Mouse (Mus musculus) cerebellum, adult 2 months (tissue): Measurements from ENCODE around the gene Kalrn. TPM values are rescaled to one million over a fixed set of nuclear protein-coding genes. Genes with fewer than 3 reads are reported as not detected.
A peak's percentile ranks its signal among the peaks of the same experiment; 100 is the strongest.

ENCODE experiments used
- DNase-seq, 2 experiments: peaks; one replicate each; pipeline ENCODE4 v3.0.0; 2021
- H3K27ac ChIP-seq: fragments of 200-500 bp; 2 replicates; pipeline ENCODE4 v1.5.1; 2012; ENCODE audit warnings: low read length, control low read depth, inconsistent platforms; ENCODE audit not compliant: insufficient read depth
- H3K27me3 ChIP-seq: fragments of 200-500 bp; 2 replicates; pipeline ENCODE4 v1.6.1; 2012; ENCODE audit warnings: inconsistent platforms, mild to moderate bottlenecking, low read length, moderate library complexity; ENCODE audit not compliant: control insufficient read depth, insufficient read depth
- H3K4me1 ChIP-seq: fragments of 200-500 bp; 2 replicates; pipeline ENCODE4 v1.6.1; 2011; ENCODE audit warnings: low read length; ENCODE audit not compliant: control insufficient read depth, insufficient read depth
- H3K4me3 ChIP-seq: fragments of 200-500 bp; replicated peaks from 2 replicates; pipeline ENCODE3; 2011; ENCODE audit warnings: mild to moderate bottlenecking, low read depth, low read length, control low read depth; ENCODE audit not compliant: insufficient read depth
- CTCF ChIP-seq: fragments of 200-500 bp; IDR thresholded peaks from 2 replicates; pipeline ENCODE4 v1.5.1; 2011; ENCODE audit warnings: low read depth, mild to moderate bottlenecking, control low read depth, low read length, moderate library complexity, borderline replicate concordance; ENCODE audit not compliant: insufficient read depth
- POLR2A ChIP-seq: fragments of 200-500 bp; IDR thresholded peaks from 2 replicates; pipeline ENCODE4 v1.6.1; 2011; ENCODE audit warnings: low read length, control low read depth, borderline replicate concordance; ENCODE audit not compliant: insufficient read depth
- WGBS: fragments of 180-500 bp; shearing (Covaris S2); methylation state at CpG from one replicate; pipeline ENCODE4 v1.1.7; 2018; 5-methylcytosine and 5-hydroxymethylcytosine counted together
- polyA plus RNA-seq: library from polyadenylated mRNA; depleted of rRNA; stranded (reverse); fragments of >200 nt; gene quantifications from 2 replicates; pipeline ENCODE4 v1.2.3, GENCODE M21; 2012

The Kalrn gene
- polyA plus RNA-seq, 1 experiment, result 17.9 TPM

- 98% methylated on average over 3 of the region's 3 CpGs for WGBS
- Histone ChIP-seq H3K4me1 (no peaks in the 10 kb centered on the region), H3K4me3 (no peak overlapping the region), H3K27me3 (no peaks in the 10 kb centered on the region), H3K27ac (no peak overlapping the region)
- TF ChIP-seq CTCF, result no peak
- no peak for TF ChIP-seq POLR2A
- no peak for DNase-seq
Observed at GRCm38 (mm10) chr16:34005986-34006385, 567.3 kb downstream of the Kalrn start.

GRCm38 (mm10) chr16:34004128-34004578, 569.2 kb downstream of the Kalrn start:
- Histone ChIP-seq H3K4me1 (no peaks in the 10 kb centered on the region), H3K4me3 (no peak overlapping the region), H3K27ac (no peak overlapping the region), H3K27me3 (no peaks in the 10 kb centered on the region)
- WGBS, result 32% methylated on average over 4 of the region's 4 CpGs
- peak in 1 of 2 experiments; percentile 29 for DNase-seq
- TF ChIP-seq POLR2A (no peak), CTCF (no peak)

- Histone ChIP-seq H3K27ac (no peak overlapping the region), H3K4me1 (no peaks in the 10 kb centered on the region), H3K4me3 (no peak overlapping the region), H3K27me3 (no peaks in the 10 kb centered on the region)
- TF ChIP-seq POLR2A (no peak), CTCF (no peak)
- DNase-seq, result no peak
- 29% methylated on average over 10 of the region's 10 CpGs for WGBS
Observed at GRCm38 (mm10) chr16:34003566-34004127, 569.7 kb downstream of the Kalrn start.

GRCm38 (mm10) chr16:34000715-34001114, 572.6 kb downstream of the Kalrn start:
- H3K27me3 ChIP-seq, result no peaks in the 10 kb centered on the region
- no peak overlapping the region for H3K4me3 ChIP-seq
- no peak for TF ChIP-seq POLR2A
- TF ChIP-seq CTCF, result no peak
- peaks cover 9% of the 10 kb centered on the region for H3K4me1 ChIP-seq
- no peak overlapping the region for H3K27ac ChIP-seq
- no peak for DNase-seq
- 82% methylated on average over 8 of the region's 8 CpGs for whole genome bisulfite sequencing

DNA sequence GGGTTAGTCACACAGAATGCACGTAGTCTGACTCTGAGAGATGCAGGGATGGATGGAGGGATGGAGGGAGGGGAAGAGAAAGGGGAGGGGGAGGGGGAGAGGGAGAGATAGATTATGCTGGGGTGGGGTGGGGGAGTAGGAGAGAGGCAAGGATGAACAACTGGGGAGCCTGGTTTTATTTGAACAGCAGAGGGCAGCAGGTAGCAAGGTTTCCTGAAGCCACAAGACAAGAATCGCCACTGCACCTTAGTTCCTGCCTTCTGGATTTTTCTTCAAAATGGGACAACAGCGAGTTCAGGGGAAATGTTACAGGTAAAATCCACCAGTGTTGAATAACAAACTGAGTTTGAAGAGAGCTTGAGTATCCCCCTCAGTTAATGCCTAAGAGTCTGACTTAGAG, 573.9 kb downstream of the Kalrn start:
- Histone ChIP-seq H3K27me3 (no peaks in the 10 kb centered on the region), H3K4me3 (no peak overlapping the region), H3K27ac (no peak overlapping the region), H3K4me1 (peaks cover 9% of the 10 kb centered on the region)
- TF ChIP-seq POLR2A, result no peak
- TF ChIP-seq CTCF, result peak; percentile 51
- WGBS, result 59% methylated on average over 3 of the region's 3 CpGs
- peak; percentile 30 to 42 for DNase-seq

DNA sequence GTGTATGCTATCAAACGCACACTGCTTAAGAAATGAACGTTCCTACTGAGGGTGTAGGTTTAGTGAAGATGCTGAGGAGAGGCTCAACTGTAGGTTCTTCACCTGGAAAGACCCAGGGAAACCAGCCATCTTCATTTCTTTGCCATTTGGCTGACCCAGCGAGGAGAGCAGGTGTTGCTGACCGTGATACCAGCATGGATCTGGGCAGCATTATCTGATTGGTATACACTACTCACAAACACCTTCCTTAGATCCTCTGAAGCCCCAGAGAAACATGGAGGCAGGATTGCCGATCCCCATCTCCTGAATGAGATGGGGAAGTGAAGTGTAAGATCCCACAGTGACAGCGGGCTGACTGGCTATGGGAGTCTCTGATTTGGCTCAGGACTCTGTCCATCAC, 575.3 kb downstream of the Kalrn start:
- DNase-seq, result peak; percentile 39 to 49
- WGBS, result 25% methylated on average over 6 of the region's 6 CpGs
- no peak overlapping the region for H3K27ac ChIP-seq
- TF ChIP-seq POLR2A, result no peak
- no peak for TF ChIP-seq CTCF
- H3K4me3 ChIP-seq, result no peak overlapping the region
- H3K4me1 ChIP-seq, result peaks cover 13% of the 10 kb centered on the region
- H3K27me3 ChIP-seq, result no peaks in the 10 kb centered on the region

GRCm38 (mm10) chr16:33996030-33996429, 577.3 kb downstream of the Kalrn start:
- Histone ChIP-seq H3K27ac (no peak overlapping the region), H3K4me1 (peaks cover 13% of the 10 kb centered on the region), H3K27me3 (no peaks in the 10 kb centered on the region), H3K4me3 (no peak overlapping the region)
- 14% methylated on average over 5 of the region's 5 CpGs for WGBS
- peak; percentile 82 for TF ChIP-seq CTCF
- TF ChIP-seq POLR2A, result no peak
- DNase-seq, result peak; percentile 35 to 49

GRCm38 (mm10) chr16:33995496-33995895, 577.8 kb downstream of the Kalrn start:
- H3K27me3 ChIP-seq, result no peaks in the 10 kb centered on the region
- no peak overlapping the region for H3K4me3 ChIP-seq
- H3K4me1 ChIP-seq, result peaks cover 13% of the 10 kb centered on the region
- TF ChIP-seq CTCF (no peak), POLR2A (no peak)
- WGBS, result 78% methylated on average over 3 of the region's 3 CpGs
- peak in 1 of 2 experiments; percentile 22 for DNase-seq
- H3K27ac ChIP-seq, result no peak overlapping the region

DNA sequence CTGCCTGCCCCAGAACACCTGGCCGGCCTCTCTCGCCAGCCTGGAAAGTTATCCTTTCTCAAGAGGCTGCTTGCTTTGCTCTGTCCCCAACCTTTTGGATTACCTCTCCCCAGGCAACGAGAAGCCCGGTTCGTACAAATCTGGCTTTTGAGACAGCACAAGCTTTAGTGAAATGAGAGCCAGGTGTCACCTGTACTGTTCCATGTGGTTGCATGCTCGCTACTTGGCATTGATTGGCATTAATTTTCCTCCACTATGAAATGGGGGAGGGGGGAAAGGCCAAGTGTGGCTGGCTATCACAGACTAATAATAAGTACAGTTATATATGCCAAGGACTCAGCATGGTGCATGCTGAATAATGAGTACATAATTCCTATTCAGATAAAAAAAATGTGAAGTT, 579.0 kb downstream of the Kalrn start:
- Histone ChIP-seq H3K4me3 (no peak overlapping the region), H3K4me1 (peaks cover 13% of the 10 kb centered on the region), H3K27ac (no peak overlapping the region), H3K27me3 (no peaks in the 10 kb centered on the region)
- DNase-seq, result peak in 1 of 2 experiments; percentile 32
- no peak for TF ChIP-seq CTCF
- no peak for TF ChIP-seq POLR2A
- 40% methylated on average over 6 of the region's 6 CpGs for WGBS
